Mouse (Mus musculus) hindbrain, postnatal 0 days (tissue): ENCODE results near the gene Hk2. TPM values are rescaled to one million over a fixed set of nuclear protein-coding genes. Genes with fewer than 3 reads are reported as not detected.

Source experiments
- ATAC-seq: fragments of 200-750 bp; cut with Nextera tagmentation; 2 replicates; pipeline ENCODE4 v1.8.0; 2017; ENCODE audit warnings: mild to moderate bottlenecking, moderate TSS enrichment, moderate library complexity
- DNase-seq: peaks from one replicate; pipeline ENCODE4 v3.0.0-alpha.2; 2015; ENCODE audit warnings: low spot score
- H3K27ac ChIP-seq: fragments of 300-500 bp; sonication (generic); 2 replicates; pipeline ENCODE4 v1.5.1; 2014; ENCODE audit warnings: mild to moderate bottlenecking
- H3K27me3 ChIP-seq: fragments of 300-500 bp; sonication (generic); 2 replicates; pipeline ENCODE4 v1.6.1; 2014; ENCODE audit warnings: low read length, mixed read lengths; ENCODE audit not compliant: insufficient read depth
- H3K36me3 ChIP-seq: fragments of 300-500 bp; sonication (generic); 2 replicates; pipeline ENCODE4 v1.6.1; 2014; ENCODE audit warnings: low read length, mixed read lengths; ENCODE audit not compliant: insufficient read depth
- H3K4me1 ChIP-seq: fragments of 300-500 bp; sonication (generic); 2 replicates; pipeline ENCODE4 v1.6.1; 2014; ENCODE audit warnings: antibody characterized with exemption, low read length, mixed read lengths; ENCODE audit not compliant: insufficient read depth
- H3K4me2 ChIP-seq: fragments of 300-500 bp; sonication (generic); 2 replicates; pipeline ENCODE4 v1.6.1; 2014; ENCODE audit warnings: low read depth, mild to moderate bottlenecking, low read length, moderate library complexity, mixed read lengths
- H3K4me3 ChIP-seq: fragments of 300-500 bp; sonication (generic); 2 replicates; pipeline ENCODE4 v1.5.1; 2014; ENCODE audit warnings: low read length
- H3K9ac ChIP-seq: fragments of 300-500 bp; sonication (generic); replicated peaks from 2 replicates; pipeline ENCODE4 v1.6.1; 2014; ENCODE audit warnings: mild to moderate bottlenecking, low read length, moderate library complexity, mixed read lengths
- H3K9me3 ChIP-seq: fragments of 300-500 bp; sonication (generic); 2 replicates; pipeline ENCODE4 v1.6.1; 2016; ENCODE audit warnings: low read length, mixed read lengths
- CTCF ChIP-seq: IDR thresholded peaks from 2 replicates; pipeline ENCODE4 v1.5.1; 2016; ENCODE audit warnings: antibody characterized with exemption, control low read depth, low read depth
- WGBS: fragments of 180-500 bp; shearing (Covaris S2); extraction: QIAGEN DNeasy Blood & Tissue Kit; methylation state at CpG from one replicate; pipeline ENCODE4 v1.1.7; 2014; 5-methylcytosine and 5-hydroxymethylcytosine counted together
- polyA plus RNA-seq: library from polyadenylated mRNA; unstranded; fragments of >200 nt; fragmentation: Nextera tagmentation; extraction: Ambion mirVana; gene quantifications from 2 replicates; pipeline ENCODE4 v1.2.1, GENCODE M21; 2015
- total RNA-seq: library from RNA; depleted of rRNA; stranded (reverse); fragments of >200 nt; gene quantifications from 2 replicates; pipeline ENCODE4 v1.2.3, GENCODE M21; 2014

The Hk2 gene
- total and polyA plus RNA-seq, 2 experiments from 2014 or later = 3.6 to 6.0 TPM

DNA sequence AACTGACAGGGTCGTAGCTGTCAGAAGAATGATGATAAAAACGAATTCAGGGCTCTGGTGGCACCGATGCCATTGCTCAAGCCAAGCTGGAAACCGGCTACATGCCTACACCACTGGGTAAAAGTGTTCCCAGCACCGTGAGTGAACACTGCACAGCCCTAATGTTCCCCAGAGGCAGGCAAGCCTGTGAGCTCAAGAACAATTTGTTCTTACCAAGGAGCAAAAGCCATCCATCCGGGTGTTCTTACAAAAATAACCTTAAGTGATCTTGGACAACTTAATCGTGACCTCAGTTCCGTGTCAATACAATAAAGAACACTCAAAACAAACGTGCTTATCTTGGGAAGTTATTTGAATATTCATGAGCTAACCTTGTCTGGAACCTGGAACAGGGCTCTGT, 3.2 kb downstream of the Hk2 start:
- no peaks in the 10 kb centered on the region for H3K27me3 ChIP-seq
- peaks cover 6% of the 10 kb centered on the region; the same call in 1 of the 2 replicates for H3K4me1 ChIP-seq
- TF ChIP-seq CTCF = no peak
- no peak overlapping the region for H3K27ac ChIP-seq
- no peak for DNase-seq
- no peak for ATAC-seq
- no peaks in the 10 kb centered on the region for H3K36me3 ChIP-seq
- no peaks in the 10 kb centered on the region for H3K9me3 ChIP-seq
- H3K4me2 ChIP-seq = no peak overlapping the region
- H3K4me3 ChIP-seq = no peak overlapping the region
- WGBS = 62% methylated on average over 9 of the region's 9 CpGs
- no peak overlapping the region for H3K9ac ChIP-seq

DNA sequence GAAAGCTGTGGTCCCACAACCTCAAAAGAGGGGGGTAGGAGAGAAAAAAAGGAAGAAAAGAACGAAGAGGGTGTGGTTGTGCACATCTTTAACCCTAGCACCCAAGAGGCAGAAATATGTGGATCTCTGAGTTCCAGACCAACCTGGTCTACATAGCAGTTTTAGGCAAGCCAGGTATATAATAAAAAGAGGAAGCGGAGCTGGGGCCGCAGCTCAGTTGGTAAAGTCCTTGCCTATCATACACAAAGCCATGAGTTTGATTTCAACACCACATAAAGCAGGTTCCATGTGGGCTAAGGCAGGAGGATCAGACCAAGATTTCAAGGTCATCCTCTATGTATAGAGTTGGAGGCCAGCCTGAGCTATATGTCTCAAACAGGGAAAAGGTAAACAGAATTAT, 4.0 kb downstream of the Hk2 start:
- no peak for TF ChIP-seq CTCF
- H3K9me3 ChIP-seq = no peaks in the 10 kb centered on the region
- no peak overlapping the region for H3K9ac ChIP-seq
- no peak overlapping the region for H3K4me3 ChIP-seq
- no peak overlapping the region for H3K27ac ChIP-seq
- 94% methylated on average over 3 of the region's 3 CpGs for WGBS
- H3K36me3 ChIP-seq = no peaks in the 10 kb centered on the region
- ATAC-seq (no peak), DNase-seq (no peak)
- no peak overlapping the region for H3K4me2 ChIP-seq
- H3K4me1 ChIP-seq = peaks cover 6% of the 10 kb centered on the region; the same call in 1 of the 2 replicates
- no peaks in the 10 kb centered on the region for H3K27me3 ChIP-seq

DNA sequence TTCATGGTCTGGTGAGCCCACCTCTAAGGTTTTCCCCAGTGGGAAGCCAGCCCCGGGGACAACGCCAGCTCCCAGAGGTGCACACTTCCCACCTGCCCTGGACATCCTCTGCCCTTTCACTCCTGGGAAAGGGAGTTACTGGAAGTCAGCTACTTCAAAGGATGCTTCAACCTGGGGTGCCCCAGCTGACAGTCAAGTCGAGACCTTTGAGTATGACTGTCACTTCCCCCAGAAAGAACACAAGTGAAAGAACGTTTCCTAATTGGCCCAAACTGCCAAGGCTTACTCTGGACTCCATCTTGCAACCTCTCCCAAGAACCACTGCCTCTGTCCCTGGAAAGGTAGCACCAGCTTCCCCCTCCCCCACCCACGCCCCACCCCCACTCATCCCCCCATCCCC, 4.5 kb downstream of the Hk2 start:
- H3K4me3 ChIP-seq = no peak overlapping the region
- H3K27me3 ChIP-seq = no peaks in the 10 kb centered on the region
- ATAC-seq (no peak), DNase-seq (no peak)
- H3K4me2 ChIP-seq = no peak overlapping the region
- no peaks in the 10 kb centered on the region for H3K36me3 ChIP-seq
- H3K4me1 ChIP-seq = peaks cover 6% of the 10 kb centered on the region; the same call in 1 of the 2 replicates
- H3K27ac ChIP-seq = no peak overlapping the region
- H3K9ac ChIP-seq = no peak overlapping the region
- 61% methylated on average over 5 of the region's 5 CpGs for WGBS
- TF ChIP-seq CTCF = no peak
- H3K9me3 ChIP-seq = no peaks in the 10 kb centered on the region

DNA sequence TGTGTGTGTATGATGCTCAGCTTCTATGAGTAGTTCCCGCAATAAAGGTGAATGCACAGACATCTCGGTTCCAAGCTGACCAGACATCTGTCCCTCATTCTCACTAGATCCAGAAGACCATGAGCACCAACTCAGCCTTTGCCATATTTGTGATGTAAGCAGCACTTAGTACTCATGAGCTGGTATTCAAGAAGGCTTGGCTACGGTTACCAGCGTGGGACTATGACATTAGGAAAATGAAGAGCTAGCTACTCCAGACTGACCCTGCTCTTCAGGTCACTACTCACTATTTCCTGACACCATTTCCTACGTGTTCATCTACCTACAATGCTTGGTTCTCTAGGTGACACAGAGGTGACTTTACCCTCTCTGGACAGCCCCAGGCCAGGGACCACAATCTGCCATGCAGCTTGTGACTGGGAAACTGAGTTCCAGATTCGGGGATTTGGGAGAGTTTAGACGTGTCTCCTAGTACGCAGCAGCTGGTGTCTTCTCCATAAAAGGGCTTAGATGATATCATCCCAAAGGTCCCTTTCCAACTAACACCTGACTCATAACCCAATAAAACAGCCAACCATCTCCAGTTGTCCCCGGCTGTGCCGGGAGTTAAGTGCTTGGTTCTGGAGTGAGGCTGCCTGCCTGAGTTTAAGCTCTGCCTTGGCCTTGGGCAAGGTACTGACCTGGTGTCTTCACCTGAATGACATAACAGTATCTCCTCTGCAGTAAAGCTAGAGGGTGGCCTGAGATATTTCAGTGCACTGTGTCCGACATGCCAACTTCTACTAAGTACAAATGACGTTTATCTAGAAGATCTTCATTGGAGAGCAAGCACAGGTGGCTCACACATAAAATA, 6.3 kb downstream of the Hk2 start:
- no peaks in the 10 kb centered on the region for H3K27me3 ChIP-seq
- H3K9me3 ChIP-seq = no peaks in the 10 kb centered on the region
- no peaks in the 10 kb centered on the region for H3K36me3 ChIP-seq
- no peak overlapping the region for H3K4me3 ChIP-seq
- no peak overlapping the region for H3K4me2 ChIP-seq
- DNase-seq = no peak
- H3K4me1 ChIP-seq = no peaks in the 10 kb centered on the region
- no peak for ATAC-seq
- H3K27ac ChIP-seq = no peak overlapping the region
- 93% methylated on average over 12 of the region's 12 CpGs for WGBS
- no peak overlapping the region for H3K9ac ChIP-seq
- no peak for TF ChIP-seq CTCF

DNA sequence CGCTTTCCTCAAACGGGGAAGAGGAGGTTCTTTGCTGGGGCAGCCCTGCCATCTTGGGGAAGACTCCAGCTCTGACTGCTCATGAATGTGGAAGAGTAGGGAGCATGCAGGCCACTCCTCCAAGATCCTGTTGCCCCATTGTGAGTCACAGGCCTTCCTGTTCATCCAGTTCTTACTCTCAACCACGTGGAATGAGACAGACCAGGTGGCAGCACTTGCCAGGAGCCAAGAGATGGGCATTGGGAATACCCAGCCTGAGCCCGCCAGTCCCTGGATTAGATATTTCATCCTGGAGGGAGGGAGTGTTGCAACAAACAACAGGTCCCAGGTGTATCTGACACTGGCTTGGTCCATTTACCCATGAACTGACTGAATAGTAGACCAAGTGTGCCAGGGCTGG, 7.6 kb downstream of the Hk2 start:
- Histone ChIP-seq H3K4me3 (no peak overlapping the region), H3K4me1 (no peaks in the 10 kb centered on the region), H3K27me3 (no peaks in the 10 kb centered on the region), H3K27ac (no peak overlapping the region), H3K4me2 (no peak overlapping the region), H3K36me3 (no peaks in the 10 kb centered on the region), H3K9me3 (no peaks in the 10 kb centered on the region), H3K9ac (no peak overlapping the region)
- ATAC-seq (no peak), DNase-seq (no peak)
- WGBS = 68% methylated on average over 4 of the region's 4 CpGs
- TF ChIP-seq CTCF = no peak

DNA sequence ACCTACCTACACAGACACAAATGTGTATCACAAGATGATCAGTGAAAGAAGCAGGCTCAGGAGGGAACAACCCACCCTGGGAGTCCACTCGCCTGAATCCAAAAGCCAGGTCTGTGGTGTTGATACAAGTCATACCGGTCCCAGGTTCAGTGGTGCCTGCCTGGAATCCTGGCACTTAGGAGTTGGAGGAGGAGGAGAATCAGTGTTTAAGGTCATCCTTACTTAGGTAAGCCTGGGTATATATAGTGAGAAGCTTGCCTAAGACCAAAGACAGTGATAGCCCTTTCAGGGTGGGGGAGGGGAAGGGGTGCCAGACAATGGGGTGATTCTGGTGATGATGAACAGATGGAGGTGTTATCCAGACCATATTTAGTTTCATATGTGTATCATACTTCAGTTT, 9.0 kb downstream of the Hk2 start:
- no peaks in the 10 kb centered on the region for H3K4me1 ChIP-seq
- H3K27ac ChIP-seq = no peak overlapping the region
- no peak for DNase-seq
- no peaks in the 10 kb centered on the region for H3K27me3 ChIP-seq
- H3K36me3 ChIP-seq = no peaks in the 10 kb centered on the region
- H3K4me3 ChIP-seq = no peak overlapping the region
- H3K9me3 ChIP-seq = no peaks in the 10 kb centered on the region
- 98% methylated on average over 2 of the region's 2 CpGs for WGBS
- no peak for TF ChIP-seq CTCF
- ATAC-seq = no peak
- H3K9ac ChIP-seq = no peak overlapping the region
- H3K4me2 ChIP-seq = no peak overlapping the region

DNA sequence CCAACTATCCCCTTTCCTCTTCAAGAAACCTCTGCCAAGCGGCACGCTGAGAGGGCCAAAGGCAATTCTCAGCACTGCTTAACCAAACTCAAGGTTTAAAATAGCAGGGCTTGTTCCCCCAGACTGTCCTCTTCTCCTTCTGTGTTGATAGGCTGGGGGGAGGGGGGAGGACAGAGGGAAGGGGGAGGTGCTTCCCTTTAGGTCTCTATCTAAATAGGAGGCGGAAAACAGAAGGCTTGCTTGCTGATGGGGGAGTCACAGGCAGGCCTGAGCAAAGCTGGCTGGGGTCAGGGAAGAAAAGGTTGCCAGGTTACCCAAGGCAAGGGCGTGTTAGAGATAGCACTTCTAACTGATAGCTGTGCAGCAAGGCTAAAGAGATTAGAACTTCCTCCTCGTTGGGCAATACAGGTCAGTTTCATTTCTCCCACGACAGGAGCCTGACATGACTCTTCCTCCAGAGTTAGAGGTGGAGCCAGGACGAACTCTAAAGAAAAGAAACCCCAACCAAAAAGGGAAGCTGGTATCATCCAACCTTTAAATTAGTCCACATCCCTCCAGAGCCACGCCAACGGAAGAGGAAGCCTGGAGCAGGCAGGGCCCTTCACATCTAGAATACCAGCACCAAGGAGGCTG, 10.3 kb downstream of the Hk2 start:
- ATAC-seq (no peak), DNase-seq (peak; percentile 5)
- WGBS = 52% methylated on average over 9 of the region's 9 CpGs
- Histone ChIP-seq H3K4me1 (no peaks in the 10 kb centered on the region), H3K4me2 (no peak overlapping the region), H3K27ac (no peak overlapping the region), H3K36me3 (no peaks in the 10 kb centered on the region), H3K4me3 (no peak overlapping the region), H3K27me3 (no peaks in the 10 kb centered on the region), H3K9me3 (no peaks in the 10 kb centered on the region), H3K9ac (no peak overlapping the region)
- no peak for TF ChIP-seq CTCF
